Mouse (Mus musculus) heart, embryonic 16.5 days (tissue): ENCODE results near the gene Hdgfl2. TPM values are rescaled to one million over a fixed set of nuclear protein-coding genes. Genes with fewer than 3 reads are reported as not detected.

Source experiments
- ATAC-seq: fragments of 200-750 bp; cut with Nextera tagmentation; replicated peaks from 2 replicates; pipeline ENCODE4 v1.8.0; 2017; ENCODE audit warnings: moderate number of reproducible peaks; ENCODE audit not compliant: insufficient read depth, low FRiP score; ENCODE audit errors: extremely low read depth
- H3K27ac ChIP-seq: fragments of 300-500 bp; sonication (generic); 2 replicates; pipeline ENCODE4 v1.5.1; 2014; ENCODE audit warnings: mild to moderate bottlenecking, low read length, control low read depth, moderate library complexity
- H3K27me3 ChIP-seq: fragments of 300-500 bp; sonication (generic); 2 replicates; pipeline ENCODE4 v1.6.1; 2014; ENCODE audit warnings: low read length, mixed read lengths; ENCODE audit not compliant: control insufficient read depth, insufficient read depth
- H3K36me3 ChIP-seq: fragments of 300-500 bp; sonication (generic); 2 replicates; pipeline ENCODE4 v1.6.1; 2014; ENCODE audit not compliant: control insufficient read depth, insufficient read depth
- H3K4me1 ChIP-seq: fragments of 300-500 bp; sonication (generic); 2 replicates; pipeline ENCODE4 v1.6.1; 2014; ENCODE audit warnings: low read length, mixed read lengths; ENCODE audit not compliant: control insufficient read depth, insufficient read depth
- H3K4me2 ChIP-seq: fragments of 300-500 bp; sonication (generic); 2 replicates; pipeline ENCODE4 v1.6.1; 2014; ENCODE audit warnings: low read depth, mild to moderate bottlenecking, control low read depth, low read length
- H3K4me3 ChIP-seq: fragments of 300-500 bp; sonication (generic); 2 replicates; pipeline ENCODE4 v1.5.1; 2014; ENCODE audit warnings: mild to moderate bottlenecking, control low read depth, low read length
- H3K9ac ChIP-seq: fragments of 300-500 bp; sonication (generic); 2 replicates; pipeline ENCODE4 v1.6.1; 2014; ENCODE audit warnings: low read length, control low read depth
- H3K9me3 ChIP-seq: fragments of 300-500 bp; sonication (generic); replicated peaks from 2 replicates; pipeline ENCODE4 v1.6.1; 2016; ENCODE audit warnings: low read length; ENCODE audit not compliant: control insufficient read depth
- WGBS: fragments of 180-500 bp; shearing (Covaris S2); extraction: QIAGEN DNeasy Blood & Tissue Kit; methylation state at CpG from one replicate; pipeline ENCODE4 v1.1.7; 2014; 5-methylcytosine and 5-hydroxymethylcytosine counted together
- polyA plus RNA-seq: library from polyadenylated mRNA; unstranded; fragments of >200 nt; fragmentation: Nextera tagmentation; extraction: Ambion mirVana; gene quantifications from 2 replicates; pipeline ENCODE4 v1.2.1, GENCODE M21; 2015

Gene Hdgfl2
- polyA plus RNA-seq, 1 experiment from 2014 or later: 88.3 TPM

DNA sequence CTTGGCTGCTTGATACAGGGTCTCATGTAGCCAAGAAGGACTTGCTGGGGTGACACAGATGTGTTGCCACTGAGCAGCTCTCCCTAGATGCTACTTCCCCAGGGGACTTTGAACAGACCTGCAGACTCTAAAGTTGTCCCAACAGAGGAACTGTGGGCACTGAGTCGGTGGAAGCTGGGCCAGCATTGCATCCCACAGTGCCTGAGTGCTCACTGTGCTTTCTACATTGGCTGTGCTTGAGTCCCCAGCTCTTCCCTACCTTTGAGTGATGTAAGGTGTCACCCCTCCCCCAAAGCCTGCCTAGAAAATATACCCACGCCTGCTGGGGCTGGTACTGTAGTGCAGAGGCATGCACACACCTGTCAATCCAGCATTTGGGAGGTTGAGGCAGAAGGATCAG lies 28.3 kb downstream of the Hdgfl2 start:
- 78% methylated on average over 2 of the region's 2 CpGs for WGBS
- Histone ChIP-seq H3K4me2 (no peak overlapping the region), H3K27ac (no peak overlapping the region), H3K9me3 (no peaks in the 10 kb centered on the region), H3K36me3 (no peaks in the 10 kb centered on the region; the same call in 1 of the 2 replicates), H3K4me3 (no peak overlapping the region), H3K9ac (no peak overlapping the region), H3K27me3 (no peaks in the 10 kb centered on the region), H3K4me1 (peaks cover 12% of the 10 kb centered on the region)
- no peak for ATAC-seq

DNA sequence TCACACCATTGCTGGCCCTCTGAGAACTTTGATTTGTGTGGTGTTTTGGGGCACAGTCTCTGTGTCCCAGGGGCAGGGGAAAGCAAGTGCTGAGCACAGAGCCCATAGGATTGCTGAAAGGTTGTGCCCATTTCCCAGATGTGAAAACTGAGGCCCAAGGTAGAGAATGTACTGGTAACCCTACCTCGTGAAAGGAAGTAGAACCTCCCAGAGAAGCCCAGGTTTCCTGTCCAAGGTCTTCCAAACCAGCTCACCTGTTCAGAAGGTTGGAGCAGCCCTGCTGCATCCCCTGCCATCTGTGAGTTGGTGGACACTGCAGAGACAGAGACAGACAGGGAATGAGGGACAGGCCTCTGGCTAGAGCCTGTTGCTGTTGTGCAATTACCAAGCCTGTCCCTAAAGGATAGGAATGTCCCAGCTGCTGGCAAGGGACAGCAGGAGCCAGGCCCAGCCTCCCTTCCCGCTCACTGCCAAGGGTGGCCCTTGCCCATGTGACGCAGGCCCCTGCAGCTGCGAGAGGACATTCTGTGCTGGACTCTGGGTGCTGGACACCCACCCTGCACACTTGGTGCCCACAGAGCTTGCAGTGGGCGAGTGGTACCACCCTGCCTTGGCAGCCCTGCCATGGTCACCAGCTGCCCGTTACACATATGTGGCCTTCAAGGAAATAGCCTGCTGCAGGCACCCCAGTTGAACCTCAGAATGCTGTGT lies 29.1 kb downstream of the Hdgfl2 start:
- ATAC-seq: peak; percentile 52
- H3K9me3 ChIP-seq: no peaks in the 10 kb centered on the region
- H3K36me3 ChIP-seq: no peaks in the 10 kb centered on the region
- H3K4me3 ChIP-seq: no peak overlapping the region
- WGBS: 70% methylated on average over 6 of the region's 6 CpGs
- H3K4me2 ChIP-seq: peak overlapping the region; percentile 42; the same call in 1 of the 2 replicates
- H3K27ac ChIP-seq: peak overlapping the region; percentile 73; the same call in 1 of the 2 replicates
- H3K4me1 ChIP-seq: peaks cover 12% of the 10 kb centered on the region
- no peaks in the 10 kb centered on the region for H3K27me3 ChIP-seq
- peak overlapping the region; percentile 19; the same call in 1 of the 2 replicates for H3K9ac ChIP-seq

DNA sequence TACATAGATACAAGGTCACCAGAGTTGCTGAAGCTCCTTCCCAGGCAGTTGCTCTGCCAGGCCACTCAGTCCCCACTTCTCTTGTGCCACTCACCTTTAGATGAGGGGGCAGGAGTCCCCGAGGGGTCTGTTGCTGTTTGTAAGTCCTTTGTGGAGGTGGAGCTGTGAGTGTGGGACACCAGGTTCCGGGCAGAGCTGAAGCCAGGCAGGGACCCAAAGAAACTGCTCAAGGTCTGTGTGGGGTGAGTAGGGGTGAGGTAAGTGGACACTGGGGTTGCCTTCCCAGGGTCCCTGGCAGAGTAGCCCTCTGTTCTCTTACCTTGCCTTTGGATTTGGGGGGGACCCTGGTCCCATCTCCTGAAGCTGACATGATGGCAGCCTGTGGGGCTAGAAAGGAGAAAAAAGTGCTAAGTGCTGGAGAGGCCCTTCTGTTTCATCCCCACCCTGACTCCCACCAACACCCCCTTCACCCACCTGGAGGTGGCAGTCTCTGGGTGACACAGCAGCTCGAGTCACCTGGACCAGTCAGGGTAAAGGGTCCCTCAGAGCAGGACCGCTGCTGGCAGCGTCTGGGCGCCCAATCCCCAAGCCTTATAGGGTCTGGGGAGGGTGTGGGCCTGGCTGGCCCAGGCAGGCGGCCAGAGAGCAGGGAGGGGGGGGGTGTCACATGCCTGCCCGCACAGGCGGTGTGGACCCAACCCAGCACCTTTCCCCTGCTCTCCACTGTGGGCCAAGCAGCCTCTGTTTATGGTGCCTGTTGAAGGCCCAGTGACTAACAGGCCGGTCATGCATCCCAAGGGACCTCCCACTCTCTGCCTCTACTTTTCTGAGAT lies 30.0 kb downstream of the Hdgfl2 start, which contains the start of gene Plin4:
TSS of gene Plin4 (minus strand) at position 585 of the 833 bp plus-strand sequence.
- Histone ChIP-seq H3K27ac (peak within 1 kb of the TSS; percentile 73), H3K36me3 (no peaks in the 10 kb centered on the region), H3K4me1 (peaks cover 12% of the 10 kb centered on the region), H3K4me3 (peak within 1 kb of the TSS; percentile 26), H3K4me2 (peak within 1 kb of the TSS; percentile 42), H3K9ac (peak within 1 kb of the TSS; percentile 66), H3K9me3 (no peaks in the 10 kb centered on the region), H3K27me3 (no peaks in the 10 kb centered on the region)
- ATAC-seq: peak; percentile 80
- WGBS: 52% methylated on average over 10 of the region's 10 CpGs

DNA sequence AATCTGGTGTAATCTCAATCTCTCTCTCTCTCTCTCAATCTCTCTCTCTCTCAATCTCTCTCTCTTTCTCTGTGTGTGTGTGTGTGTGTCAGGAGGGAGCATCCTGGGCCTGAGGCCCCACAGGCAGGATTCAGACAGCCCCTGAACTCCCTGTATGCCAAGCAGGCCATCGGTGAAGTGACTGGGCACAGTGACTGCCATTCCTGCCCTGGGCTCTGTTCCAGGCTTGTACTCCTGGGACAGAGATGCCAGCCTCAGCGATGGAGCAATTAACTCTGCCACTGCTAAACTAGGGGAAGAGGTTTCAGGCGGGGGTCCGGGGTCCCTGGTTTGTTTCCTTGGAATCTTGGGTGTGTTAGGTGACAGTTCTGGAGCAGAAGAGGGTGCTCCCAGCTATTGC lies 31.1 kb downstream of the Hdgfl2 start:
- ATAC-seq: no peak
- Histone ChIP-seq H3K9ac (no peak overlapping the region), H3K27ac (no peak overlapping the region), H3K4me2 (no peak overlapping the region), H3K36me3 (no peaks in the 10 kb centered on the region), H3K4me3 (no peak overlapping the region), H3K27me3 (no peaks in the 10 kb centered on the region), H3K9me3 (no peaks in the 10 kb centered on the region), H3K4me1 (peaks cover 12% of the 10 kb centered on the region)
- 53% methylated on average over 4 of the region's 4 CpGs for WGBS

DNA sequence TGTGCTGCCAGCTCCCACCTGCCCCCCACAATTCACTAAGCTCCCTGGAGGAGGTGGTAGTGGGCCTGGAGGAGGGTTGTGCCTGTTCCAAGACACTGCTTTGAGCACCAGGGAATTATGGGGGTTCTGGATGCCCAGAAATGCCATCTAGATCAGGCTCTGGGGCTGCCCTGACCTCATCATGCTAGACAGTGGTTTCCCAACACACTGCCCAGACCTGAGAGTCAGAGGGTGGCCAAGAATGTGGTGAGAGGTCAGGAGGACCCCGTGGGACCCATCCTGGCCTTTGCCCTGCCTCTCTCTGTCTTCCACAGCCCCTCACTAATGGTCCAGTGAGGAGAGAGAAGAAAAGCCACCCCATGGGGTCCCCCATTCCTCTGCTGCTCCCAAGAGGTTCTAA lies 31.6 kb downstream of the Hdgfl2 start:
- H3K4me3 ChIP-seq: no peak overlapping the region
- 68% methylated on average over 1 of the region's 1 CpGs for WGBS
- no peaks in the 10 kb centered on the region for H3K27me3 ChIP-seq
- H3K9me3 ChIP-seq: no peaks in the 10 kb centered on the region
- no peak overlapping the region for H3K4me2 ChIP-seq
- no peaks in the 10 kb centered on the region for H3K36me3 ChIP-seq
- no peak overlapping the region for H3K27ac ChIP-seq
- no peak for ATAC-seq
- H3K4me1 ChIP-seq: peaks cover 12% of the 10 kb centered on the region
- H3K9ac ChIP-seq: no peak overlapping the region

DNA sequence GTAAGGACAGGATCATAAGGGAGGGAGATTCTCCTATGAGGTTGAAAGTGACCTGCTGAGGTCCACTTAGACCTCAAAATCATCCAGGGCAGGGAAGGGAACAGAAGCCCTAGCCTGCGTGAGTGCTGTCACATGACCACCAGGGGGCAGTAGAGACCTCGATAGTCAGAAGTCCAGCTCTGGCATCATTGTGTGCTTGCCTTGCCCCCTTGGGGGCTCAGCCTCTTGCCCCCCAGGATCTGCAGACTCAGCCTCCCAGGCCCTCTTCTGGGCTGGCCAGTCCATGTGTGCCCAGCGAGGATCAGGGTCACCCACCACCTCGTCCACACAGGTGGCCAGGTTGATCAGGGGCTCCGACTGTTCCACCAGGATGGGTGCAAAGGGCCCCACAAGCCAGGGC lies 32.4 kb downstream of the Hdgfl2 start:
- Histone ChIP-seq H3K4me2 (no peak overlapping the region), H3K9me3 (no peaks in the 10 kb centered on the region), H3K27me3 (no peaks in the 10 kb centered on the region), H3K27ac (no peak overlapping the region), H3K4me3 (no peak overlapping the region), H3K4me1 (peaks cover 12% of the 10 kb centered on the region), H3K9ac (no peak overlapping the region), H3K36me3 (no peaks in the 10 kb centered on the region)
- no peak for ATAC-seq
- 49% methylated on average over 5 of the region's 5 CpGs for WGBS

DNA sequence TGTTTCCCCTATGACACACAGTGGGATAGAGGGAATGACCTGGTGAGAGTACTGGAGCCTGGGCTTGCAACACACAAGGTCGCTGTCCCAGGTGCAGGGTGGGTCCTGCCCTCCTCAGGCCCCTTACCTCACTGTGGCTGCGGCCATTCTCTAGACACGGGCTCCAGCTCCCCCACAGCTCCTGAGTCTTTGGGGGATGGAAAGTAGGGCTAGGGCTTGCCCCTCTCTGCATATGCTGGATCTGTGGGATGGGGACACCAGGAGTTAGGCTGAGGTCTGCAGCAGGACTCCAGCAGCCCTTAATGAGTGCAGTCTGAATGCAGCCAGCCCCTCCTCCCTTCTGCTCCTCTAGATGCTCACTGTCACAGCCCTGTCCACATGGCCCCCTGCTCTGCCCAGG lies 33.3 kb downstream of the Hdgfl2 start:
- Histone ChIP-seq H3K9me3 (no peaks in the 10 kb centered on the region), H3K4me2 (no peak overlapping the region), H3K27ac (no peak overlapping the region), H3K4me3 (no peak overlapping the region), H3K27me3 (no peaks in the 10 kb centered on the region), H3K36me3 (no peaks in the 10 kb centered on the region), H3K9ac (no peak overlapping the region), H3K4me1 (peaks cover 17% of the 10 kb centered on the region)
- 75% methylated on average over 3 of the region's 3 CpGs for WGBS
- no peak for ATAC-seq

DNA sequence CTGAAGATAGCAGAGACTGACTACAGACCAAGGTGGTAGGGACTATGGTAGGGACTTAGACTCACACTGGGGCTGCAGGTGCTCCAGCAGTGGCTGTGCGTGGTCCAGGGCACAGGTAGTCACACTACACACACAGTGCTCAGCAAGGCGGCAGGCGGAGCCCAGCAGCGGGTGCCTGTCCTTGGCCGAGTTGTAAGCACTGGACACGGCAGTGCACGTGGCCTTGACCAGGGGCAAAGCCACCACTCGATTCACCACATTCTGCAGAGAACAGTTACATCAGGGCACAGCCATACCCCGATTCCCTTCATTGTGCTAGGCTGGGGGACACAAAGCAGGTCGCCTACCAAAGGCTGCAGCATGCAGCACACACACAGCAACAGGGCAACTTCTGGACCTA lies 36.8 kb downstream of the Hdgfl2 start:
- 77% methylated on average over 10 of the region's 10 CpGs for WGBS
- H3K4me3 ChIP-seq: no peak overlapping the region
- no peak overlapping the region for H3K4me2 ChIP-seq
- H3K4me1 ChIP-seq: peaks cover 14% of the 10 kb centered on the region
- H3K9me3 ChIP-seq: no peaks in the 10 kb centered on the region
- no peaks in the 10 kb centered on the region for H3K36me3 ChIP-seq
- H3K27me3 ChIP-seq: peaks cover 15% of the 10 kb centered on the region
- ATAC-seq: no peak
- H3K27ac ChIP-seq: no peak overlapping the region
- H3K9ac ChIP-seq: no peak overlapping the region

DNA sequence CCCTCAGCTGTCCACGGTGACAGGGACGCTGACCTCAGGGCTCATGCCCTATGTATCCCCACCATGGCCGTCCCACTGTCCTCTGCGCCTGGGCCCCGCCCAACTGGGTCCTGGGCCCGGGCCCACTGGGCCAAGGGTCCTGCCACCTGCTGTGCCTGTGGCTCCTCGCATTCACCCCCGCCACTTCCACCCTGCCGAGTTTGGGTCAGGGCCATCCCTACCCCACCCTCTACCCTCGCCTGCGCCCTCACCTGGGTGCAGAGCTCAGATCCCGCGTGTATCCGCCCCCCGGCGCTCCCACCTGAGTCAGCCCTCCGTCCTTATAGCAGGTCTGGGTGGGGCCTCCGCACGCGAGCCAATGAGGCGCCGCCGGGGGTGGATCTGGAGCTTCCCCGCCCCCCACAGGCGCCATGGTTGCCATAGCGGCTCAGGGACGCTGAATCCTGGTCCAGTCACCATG lies 37.8 kb downstream of the Hdgfl2 start, which contains the start of gene Plin5:
TSS of gene Plin5 (minus strand) at position 346 of the 460 bp plus-strand sequence.
- peaks cover 25% of the 10 kb centered on the region for H3K27me3 ChIP-seq
- peak within 1 kb of the TSS; percentile 38 for H3K9ac ChIP-seq
- H3K4me2 ChIP-seq: peak within 1 kb of the TSS; percentile 66
- peak within 1 kb of the TSS; percentile 47 for H3K4me3 ChIP-seq
- peaks cover 14% of the 10 kb centered on the region for H3K4me1 ChIP-seq
- H3K9me3 ChIP-seq: peaks cover 3% of the 10 kb centered on the region
- H3K27ac ChIP-seq: no peak within 1 kb of the TSS
- WGBS: 1% methylated on average over 27 of the region's 27 CpGs
- peak; percentile 42; the same call in 1 of the 2 replicates for ATAC-seq
- H3K36me3 ChIP-seq: no peaks in the 10 kb centered on the region
